9 mouse cellular contexts compared by ENCODE assay signal in genomic region chr1:133076681-133077514, GRCm38 (mm10). TPM values are rescaled to one million over a fixed set of nuclear protein-coding genes. Genes with fewer than 3 reads are reported as not detected.
A peak's percentile ranks its signal among the peaks of the same experiment; 100 is the strongest.
DNase-seq lines count a peak whose midpoint lies in the region; ATAC-seq lines count a peak whose summit lies in the region.
"Had no signal": no experiment of that assay in that cellular context is flagged by ENCODE, and none has a peak within 500 bp of the region (broad histone marks: within the 10 kb centered on the region; RNA-seq: fewer than 3 reads in every experiment).

No protein-coding gene starts in this region.

- H3K4me1 ChIP-seq in forebrain, embryonic 11.5 days (replicated peaks; ENCODE audit: control insufficient read depth, insufficient read depth, low read length), result peaks cover 17% of the 10 kb centered on the region; the same call in 1 of the 2 replicates
- peaks cover 55% of the 10 kb centered on the region for H3K4me1 ChIP-seq in hindbrain, embryonic 13.5 days (replicated peaks)
- H3K4me1 ChIP-seq in midbrain, embryonic 13.5 days (replicated peaks), result peaks cover 55% of the 10 kb centered on the region

- DNase-seq in kidney, postnatal 10 days, result peak; percentile 39
- no peak for DNase-seq in kidney, adult 9 months
- no peak for DNase-seq in forebrain, embryonic 11.5 days (ENCODE audit: low spot score)
- DNase-seq in thymus, postnatal 36 days, result no peak
- no peak for DNase-seq in cerebellum, postnatal 25 days

- H3K36me3 ChIP-seq in forebrain, embryonic 11.5 days (ENCODE audit: control insufficient read depth, insufficient read depth, low read length), result peaks cover 3% of the 10 kb centered on the region
- H3K36me3 ChIP-seq in hindbrain, embryonic 13.5 days, result peaks cover 66% of the 10 kb centered on the region
- peaks cover 58% of the 10 kb centered on the region for H3K36me3 ChIP-seq in midbrain, embryonic 13.5 days

- no peaks in the 10 kb centered on the region for H3K27me3 ChIP-seq in forebrain, embryonic 11.5 days (ENCODE audit: control insufficient read depth, insufficient read depth, low read length)
- no peaks in the 10 kb centered on the region for H3K27me3 ChIP-seq in hindbrain, embryonic 13.5 days
- H3K27me3 ChIP-seq in midbrain, embryonic 13.5 days, result no peaks in the 10 kb centered on the region
- H3K27me3 ChIP-seq: hindbrain, embryonic 15.5 days had no signal

- ATAC-seq in forebrain, embryonic 11.5 days (replicated peaks; ENCODE audit: low FRiP score), result no peak
- ATAC-seq in hindbrain, embryonic 13.5 days (ENCODE audit: low FRiP score), result no peak
- peak; percentile 40 for ATAC-seq in midbrain, embryonic 13.5 days
- ATAC-seq in megakaryocyte-erythroid progenitor cell, adult 5-6 weeks (replicated peaks; ENCODE audit: low FRiP score, low TSS enrichment, poor library complexity, severe bottlenecking), result no peak

- no peak overlapping the region for H3K4me3 ChIP-seq in forebrain, embryonic 11.5 days (ENCODE audit: low read depth, low read length)
- no peak overlapping the region for H3K4me3 ChIP-seq in hindbrain, embryonic 13.5 days
- no peak overlapping the region for H3K4me3 ChIP-seq in midbrain, embryonic 13.5 days (replicated peaks)
- H3K4me3 ChIP-seq: hindbrain, embryonic 15.5 days had no signal

- H3K9me3 ChIP-seq in forebrain, embryonic 11.5 days (ENCODE audit: control insufficient read depth, low read length), result no peaks in the 10 kb centered on the region
- no peaks in the 10 kb centered on the region for H3K9me3 ChIP-seq in hindbrain, embryonic 13.5 days
- no peaks in the 10 kb centered on the region for H3K9me3 ChIP-seq in midbrain, embryonic 13.5 days
- H3K9me3 ChIP-seq: hindbrain, embryonic 15.5 days had no signal

- H3K9ac ChIP-seq in forebrain, embryonic 11.5 days (ENCODE audit: low read length), result no peak overlapping the region
- 0 out of 2 replicates have a peak overlapping the region, but pooled peaks have one; percentile 29 for H3K9ac ChIP-seq in hindbrain, embryonic 13.5 days
- 0 out of 2 replicates have a peak overlapping the region, but pooled peaks have one; percentile 20 for H3K9ac ChIP-seq in midbrain, embryonic 13.5 days (replicated peaks)
- H3K9ac ChIP-seq: hindbrain, embryonic 15.5 days had no signal

- H3K4me2 ChIP-seq in forebrain, embryonic 11.5 days (ENCODE audit: low read depth, low read length, severe bottlenecking), result no peak overlapping the region
- no peak overlapping the region for H3K4me2 ChIP-seq in hindbrain, embryonic 13.5 days
- no peak overlapping the region for H3K4me2 ChIP-seq in midbrain, embryonic 13.5 days (replicated peaks)
- H3K4me2 ChIP-seq: hindbrain, embryonic 15.5 days had no signal

- H3K27ac ChIP-seq in forebrain, embryonic 11.5 days (ENCODE audit: low read depth, low read length), result peak overlapping the region; percentile 48
- H3K27ac ChIP-seq in hindbrain, embryonic 13.5 days, result peak overlapping the region; percentile 69
- peak overlapping the region; percentile 92 for H3K27ac ChIP-seq in midbrain, embryonic 13.5 days

- WGBS in forebrain, embryonic 11.5 days, result 70% methylated on average over 20 of the region's 20 CpGs
- 51% methylated on average over 20 of the region's 20 CpGs for WGBS in hindbrain, embryonic 13.5 days
- 36% methylated on average over 20 of the region's 20 CpGs for WGBS in midbrain, embryonic 13.5 days

RNA-seq across cellular contexts. Expression of gene Pik3c2b, which starts 31.4 kb away (rescaled TPM):
- polyA plus RNA-seq in forebrain, embryonic 11.5 days (2014; fragmentation: Nextera tagmentation; extraction: Ambion mirVana), result 25.3 and 25.7 TPM in 2 replicates
- 14.6 and 15.3 TPM in 2 replicates for polyA plus RNA-seq in hindbrain, embryonic 13.5 days (2015; fragmentation: Nextera tagmentation; extraction: Ambion mirVana)
- polyA plus RNA-seq in midbrain, embryonic 13.5 days (2015; fragmentation: Nextera tagmentation; extraction: Ambion mirVana), result 14.6 and 17.0 TPM in 2 replicates
- 3.5 and 4.0 TPM in 2 replicates for total RNA-seq in megakaryocyte-erythroid progenitor cell, adult 5-6 weeks (2014; fragmentation: Nextera tagmentation)
- 0.33 and 0.88 TPM in 2 replicates for total RNA-seq in megakaryocyte-erythroid progenitor cell, adult 5-6 weeks (2017)

RNA-seq across cellular contexts. Expression of gene Mdm4, which starts 46.5 kb away (rescaled TPM):
- 44.7 and 51.0 TPM in 2 replicates for polyA plus RNA-seq in forebrain, embryonic 11.5 days (2014; fragmentation: Nextera tagmentation; extraction: Ambion mirVana)
- polyA plus RNA-seq in hindbrain, embryonic 13.5 days (2015; fragmentation: Nextera tagmentation; extraction: Ambion mirVana), result 41.5 and 48.0 TPM in 2 replicates
- polyA plus RNA-seq in midbrain, embryonic 13.5 days (2015; fragmentation: Nextera tagmentation; extraction: Ambion mirVana), result 42.3 and 46.1 TPM in 2 replicates
- total RNA-seq in megakaryocyte-erythroid progenitor cell, adult 5-6 weeks (2014; fragmentation: Nextera tagmentation), result 126 and 190 TPM in 2 replicates
- 110 and 145 TPM in 2 replicates for total RNA-seq in megakaryocyte-erythroid progenitor cell, adult 5-6 weeks (2017)

RNA-seq across cellular contexts. Expression of gene Ppp1r15b, which starts 54.0 kb away (rescaled TPM):
- polyA plus RNA-seq in forebrain, embryonic 11.5 days (2014; fragmentation: Nextera tagmentation; extraction: Ambion mirVana), result 62.8 and 69.7 TPM in 2 replicates
- polyA plus RNA-seq in hindbrain, embryonic 13.5 days (2015; fragmentation: Nextera tagmentation; extraction: Ambion mirVana), result 29.2 TPM in 2 replicates
- 33.2 and 34.3 TPM in 2 replicates for polyA plus RNA-seq in midbrain, embryonic 13.5 days (2015; fragmentation: Nextera tagmentation; extraction: Ambion mirVana)
- 73.9 and 82.5 TPM in 2 replicates for total RNA-seq in megakaryocyte-erythroid progenitor cell, adult 5-6 weeks (2014; fragmentation: Nextera tagmentation)
- 116 TPM in 2 replicates for total RNA-seq in megakaryocyte-erythroid progenitor cell, adult 5-6 weeks (2017)
